ENCODE assay signal across 7 mouse cellular contexts in the genomic region with DNA sequence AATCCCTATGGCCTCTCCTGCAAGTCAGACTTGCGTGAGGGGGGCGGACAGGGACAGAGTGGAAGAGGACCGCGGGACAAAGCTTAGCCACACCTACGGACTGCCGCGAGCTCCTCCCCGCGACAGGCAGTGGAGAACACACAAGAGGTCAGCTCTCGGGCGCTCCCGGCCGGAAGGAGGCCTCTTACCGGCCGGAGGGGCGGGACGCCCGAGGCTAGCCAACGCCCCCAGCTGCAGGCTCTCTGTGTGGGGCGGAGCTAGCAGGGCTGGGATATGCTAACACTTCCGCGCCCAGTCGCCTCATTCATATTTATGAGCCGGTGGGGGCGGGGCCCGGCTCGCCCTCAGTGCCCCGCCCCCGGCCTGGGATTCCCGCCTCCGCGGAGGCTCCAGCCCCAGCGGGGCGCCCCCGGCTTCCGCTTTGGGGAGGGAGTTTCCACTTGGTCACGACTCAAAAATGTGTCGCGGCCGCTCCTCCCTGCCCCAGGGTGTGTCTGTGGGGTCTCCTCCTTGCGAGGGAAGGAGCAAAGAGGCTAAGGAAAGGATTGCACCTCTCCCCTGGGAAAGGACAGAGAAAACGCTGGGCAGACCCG. TPM values are rescaled to one million over a fixed set of nuclear protein-coding genes. Genes with fewer than 3 reads are reported as not detected.
DNase-seq lines count a peak whose midpoint lies in the region; ATAC-seq lines count a peak whose summit lies in the region.

No protein-coding gene starts in this region.

- peak overlapping the region; percentile 39 for H3K4me3 ChIP-seq in embryonic facial prominence, embryonic 12.5 days
- H3K4me3 ChIP-seq in limb, embryonic 11.5 days (ENCODE audit: low read depth, low read length) = peak overlapping the region; percentile 36
- H3K4me3 ChIP-seq in midbrain, embryonic 14.5 days (replicated peaks; ENCODE audit: low read depth, low read length) = peak overlapping the region; percentile 44

- H3K27ac ChIP-seq in embryonic facial prominence, embryonic 12.5 days = peak overlapping the region; percentile 90
- peak overlapping the region; percentile 81 for H3K27ac ChIP-seq in limb, embryonic 11.5 days (replicated peaks; ENCODE audit: low read depth, low read length)
- peak overlapping the region; percentile 72 for H3K27ac ChIP-seq in midbrain, embryonic 14.5 days (replicated peaks; ENCODE audit: low read depth, low read length)

- H3K36me3 ChIP-seq in embryonic facial prominence, embryonic 12.5 days = peaks cover 8% of the 10 kb centered on the region
- H3K36me3 ChIP-seq in limb, embryonic 11.5 days (ENCODE audit: control insufficient read depth, insufficient read depth, low read length) = no peaks in the 10 kb centered on the region
- H3K36me3 ChIP-seq in midbrain, embryonic 14.5 days (ENCODE audit: control insufficient read depth, insufficient read depth, low read length) = peaks cover 5% of the 10 kb centered on the region; the same call in 1 of the 2 replicates

- no peaks in the 10 kb centered on the region for H3K9me3 ChIP-seq in embryonic facial prominence, embryonic 12.5 days
- no peaks in the 10 kb centered on the region for H3K9me3 ChIP-seq in limb, embryonic 11.5 days (ENCODE audit: control insufficient read depth, low read length)
- H3K9me3 ChIP-seq in midbrain, embryonic 14.5 days (ENCODE audit: control insufficient read depth, low read length) = no peaks in the 10 kb centered on the region

- peak; percentile 97 for ATAC-seq in embryonic facial prominence, embryonic 12.5 days (ENCODE audit: insufficient number of reproducible peaks, insufficient read depth, low FRiP score, low TSS enrichment)
- ATAC-seq in limb, embryonic 11.5 days (ENCODE audit: insufficient number of reproducible peaks, low FRiP score, low TSS enrichment, low read depth) = peak; percentile 99
- ATAC-seq in midbrain, embryonic 14.5 days (ENCODE audit: low FRiP score, low TSS enrichment) = peak; percentile 97

- H3K27me3 ChIP-seq in embryonic facial prominence, embryonic 12.5 days = no peaks in the 10 kb centered on the region
- H3K27me3 ChIP-seq in limb, embryonic 11.5 days (ENCODE audit: control insufficient read depth, insufficient read depth, low read length) = no peaks in the 10 kb centered on the region
- H3K27me3 ChIP-seq in midbrain, embryonic 14.5 days (ENCODE audit: control insufficient read depth, insufficient read depth, low read length) = no peaks in the 10 kb centered on the region

- H3K9ac ChIP-seq in embryonic facial prominence, embryonic 12.5 days = peak overlapping the region; percentile 52
- H3K9ac ChIP-seq in limb, embryonic 11.5 days (ENCODE audit: low read length) = peak overlapping the region; percentile 61
- peak overlapping the region; percentile 50 for H3K9ac ChIP-seq in midbrain, embryonic 14.5 days (replicated peaks; ENCODE audit: low read length)

- peaks cover 16% of the 10 kb centered on the region for H3K4me1 ChIP-seq in embryonic facial prominence, embryonic 12.5 days
- 0 out of 2 replicates have a peak, but pooled peaks cover 3% of the 10 kb centered on the region for H3K4me1 ChIP-seq in limb, embryonic 11.5 days (ENCODE audit: control insufficient read depth, insufficient read depth, low read length)
- peaks cover 5% of the 10 kb centered on the region; the same call in 1 of the 2 replicates for H3K4me1 ChIP-seq in midbrain, embryonic 14.5 days (ENCODE audit: control insufficient read depth, insufficient read depth, low read length)

- H3K4me2 ChIP-seq in embryonic facial prominence, embryonic 12.5 days (replicated peaks) = peak overlapping the region; percentile 60
- peak overlapping the region; percentile 62 for H3K4me2 ChIP-seq in limb, embryonic 11.5 days (ENCODE audit: low read depth, severe bottlenecking)
- peak overlapping the region; percentile 72 for H3K4me2 ChIP-seq in midbrain, embryonic 14.5 days (ENCODE audit: low read length)

- WGBS in embryonic facial prominence, embryonic 12.5 days = under 1% methylated on average over 42 of the region's 43 CpGs
- under 1% methylated on average over 43 of the region's 43 CpGs for WGBS in limb, embryonic 11.5 days
- under 1% methylated on average over 43 of the region's 43 CpGs for WGBS in midbrain, embryonic 14.5 days

- peak; percentile 98 for DNase-seq in adrenal gland, postnatal 25 days
- DNase-seq in heart, adult 11 months = peak; percentile 100
- peak; percentile 98 for DNase-seq in kidney, adult 18-20 months
- peak; percentile 96 for DNase-seq in limb, embryonic 11.5 days (ENCODE audit: low spot score)
- DNase-seq in midbrain, embryonic 14.5 days = peak; percentile 96
- DNase-seq in spleen, adult 18-20 months = peak; percentile 96

RNA-seq across cellular contexts. Expression of a gene that starts 7.9 kb away (rescaled TPM):
- 17.1 and 23.0 TPM in 2 replicates for total RNA-seq in adrenal gland, postnatal 25 days (2021)
- 33.0 and 33.4 TPM in 2 replicates for polyA plus RNA-seq in embryonic facial prominence, embryonic 12.5 days (2016; fragmentation: Nextera tagmentation; extraction: Ambion mirVana)
- polyA plus RNA-seq in limb, embryonic 11.5 days (2014; fragmentation: Nextera tagmentation; extraction: Ambion mirVana) = 26.2 and 27.4 TPM in 2 replicates
- polyA plus RNA-seq in midbrain, embryonic 14.5 days (2014; fragmentation: Nextera tagmentation; extraction: Ambion mirVana) = 13.2 and 13.4 TPM in 2 replicates

RNA-seq across cellular contexts. Expression of a gene that starts 27.0 kb away (rescaled TPM):
- 8.3 and 10.4 TPM in 2 replicates for total RNA-seq in adrenal gland, postnatal 25 days (2021)
- polyA plus RNA-seq in embryonic facial prominence, embryonic 12.5 days (2016; fragmentation: Nextera tagmentation; extraction: Ambion mirVana) = 27.8 and 31.5 TPM in 2 replicates
- 34.7 and 35.3 TPM in 2 replicates for polyA plus RNA-seq in limb, embryonic 11.5 days (2014; fragmentation: Nextera tagmentation; extraction: Ambion mirVana)
- 7.2 and 8.9 TPM in 2 replicates for polyA plus RNA-seq in midbrain, embryonic 14.5 days (2014; fragmentation: Nextera tagmentation; extraction: Ambion mirVana)

RNA-seq across cellular contexts. Expression of a gene that starts 38.2 kb away (rescaled TPM):
- total RNA-seq in adrenal gland, postnatal 25 days (2021) = 81.9 and 83.4 TPM in 2 replicates
- 96.4 and 104 TPM in 2 replicates for polyA plus RNA-seq in embryonic facial prominence, embryonic 12.5 days (2016; fragmentation: Nextera tagmentation; extraction: Ambion mirVana)
- polyA plus RNA-seq in limb, embryonic 11.5 days (2014; fragmentation: Nextera tagmentation; extraction: Ambion mirVana) = 107 and 115 TPM in 2 replicates
- 171 and 207 TPM in 2 replicates for polyA plus RNA-seq in midbrain, embryonic 14.5 days (2014; fragmentation: Nextera tagmentation; extraction: Ambion mirVana)

RNA-seq across cellular contexts. Expression of a gene that starts 45.0 kb away (rescaled TPM):
- total RNA-seq in adrenal gland, postnatal 25 days (2021) = 8.0 and 11.9 TPM in 2 replicates
- polyA plus RNA-seq in embryonic facial prominence, embryonic 12.5 days (2016; fragmentation: Nextera tagmentation; extraction: Ambion mirVana) = 29.5 and 31.9 TPM in 2 replicates
- 29.7 and 31.8 TPM in 2 replicates for polyA plus RNA-seq in limb, embryonic 11.5 days (2014; fragmentation: Nextera tagmentation; extraction: Ambion mirVana)
- 17.6 and 25.7 TPM in 2 replicates for polyA plus RNA-seq in midbrain, embryonic 14.5 days (2014; fragmentation: Nextera tagmentation; extraction: Ambion mirVana)

RNA-seq across cellular contexts. Expression of a gene that starts 53.1 kb away (rescaled TPM):
- total RNA-seq in adrenal gland, postnatal 25 days (2021) = 5.4 and 9.3 TPM in 2 replicates
- polyA plus RNA-seq in embryonic facial prominence, embryonic 12.5 days (2016; fragmentation: Nextera tagmentation; extraction: Ambion mirVana) = 23.4 and 24.1 TPM in 2 replicates
- 20.2 and 22.3 TPM in 2 replicates for polyA plus RNA-seq in limb, embryonic 11.5 days (2014; fragmentation: Nextera tagmentation; extraction: Ambion mirVana)
- polyA plus RNA-seq in midbrain, embryonic 14.5 days (2014; fragmentation: Nextera tagmentation; extraction: Ambion mirVana) = 3.4 and 3.9 TPM in 2 replicates

Comparison
In these comparisons a context has a peak if more than half of its experiments do, and no peak if none do; other contexts are left out.
1. Peak in every context shown above with its lines: DNase-seq, ATAC-seq, H3K4me3 ChIP-seq and H3K27ac ChIP-seq.